Mouse (Mus musculus): ENCODE results near the gene Nudt9.
A peak's percentile ranks its signal among the peaks of the same experiment; 100 is the strongest.

Nudt9 gene

GRCm38 (mm10) chr5:104039154-104039932 lies 6.8 kb upstream of the Nudt9 start:
- DNase-seq = no peak

DNA sequence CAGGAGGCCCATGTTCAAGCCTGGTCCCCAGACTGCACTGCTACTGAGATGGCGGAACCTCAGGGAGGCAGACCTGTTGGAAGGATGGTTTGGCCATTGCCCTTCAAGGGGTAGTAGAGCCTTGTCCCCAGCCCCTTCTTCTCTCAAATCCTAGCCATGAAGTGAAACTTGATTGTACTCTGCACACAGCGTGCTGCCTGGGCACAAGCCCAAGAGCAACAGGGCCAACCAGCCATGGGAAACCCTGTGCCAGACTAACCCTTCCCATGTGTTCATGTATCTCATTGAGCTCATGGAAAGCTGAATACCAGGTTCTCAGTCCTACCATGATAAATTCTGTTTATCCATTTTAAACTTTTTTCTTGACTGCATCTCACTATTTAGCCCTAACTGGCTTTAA lies 3.2 kb upstream of the Nudt9 start:
- DNase-seq = no peak

DNA sequence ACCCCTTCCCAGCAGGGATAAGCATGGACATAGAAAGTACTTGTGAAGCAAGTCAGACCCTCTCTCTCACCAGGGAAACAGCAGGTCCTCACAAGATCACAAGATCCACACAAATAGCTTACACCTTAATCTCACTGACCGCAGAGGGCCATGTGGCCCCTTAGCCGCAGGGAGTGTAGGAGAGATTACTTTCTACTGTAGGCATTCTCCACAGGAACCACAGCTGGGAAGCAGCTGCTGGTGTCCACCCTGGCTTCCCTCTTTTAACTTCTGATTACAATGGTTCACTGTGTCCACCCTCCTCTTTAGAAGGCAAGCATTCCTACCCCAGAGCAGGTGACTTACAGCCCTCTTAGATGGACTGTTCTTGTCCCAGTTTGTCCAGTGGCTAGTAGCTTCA lies 2.4 kb upstream of the Nudt9 start:
- no peak for DNase-seq

DNA sequence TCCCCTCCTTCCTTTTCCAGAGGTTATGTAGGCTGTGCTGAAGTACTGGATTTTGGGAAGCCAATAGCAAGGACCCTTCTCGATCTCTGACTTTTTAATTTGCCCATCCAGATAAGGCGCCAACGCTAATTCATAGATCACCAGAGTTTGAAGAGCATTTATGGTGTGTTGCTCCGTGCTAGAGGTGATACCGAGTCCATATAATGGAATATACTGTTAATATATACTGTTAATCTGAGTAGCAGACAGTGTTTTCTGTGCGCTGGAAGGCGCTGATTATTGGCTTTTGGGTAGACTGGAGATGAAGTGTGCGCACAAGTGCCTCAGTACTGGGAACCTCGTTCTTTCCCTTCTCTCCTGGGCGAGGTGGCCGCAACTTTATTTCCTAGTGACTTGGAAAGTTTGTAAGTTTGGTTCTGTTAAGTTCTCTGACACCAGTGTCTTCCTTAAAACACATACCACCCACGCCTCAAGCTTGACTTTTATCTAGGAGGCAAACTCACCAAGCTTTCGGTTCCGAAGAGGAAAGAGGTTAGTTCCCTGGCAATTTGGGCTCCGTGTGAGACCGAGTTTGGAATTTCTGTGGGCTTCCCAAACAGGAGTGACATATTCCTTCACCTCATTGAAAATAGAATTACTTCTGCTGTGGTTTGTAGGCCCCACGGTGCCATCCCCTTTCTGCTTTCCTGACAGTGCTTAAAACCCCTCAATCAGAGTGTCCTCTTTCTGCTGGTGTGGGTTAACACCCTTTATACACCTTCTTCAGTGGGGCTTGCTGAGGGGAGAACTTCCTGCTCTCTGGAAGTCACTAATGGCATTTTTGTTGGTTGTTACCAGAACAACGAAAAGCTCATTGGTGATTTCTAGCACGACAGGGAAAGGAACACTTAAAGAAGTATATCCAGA lies 1.3 kb downstream of the Nudt9 start:
- DNase-seq = no peak

GRCm38 (mm10) chr5:104048139-104048538 lies 2.0 kb downstream of the Nudt9 start:
- no peak for DNase-seq

- no peak for DNase-seq
Measured at GRCm38 (mm10) chr5:104052956-104053355, 6.8 kb downstream of the Nudt9 start.

- no peak for DNase-seq
Measured at GRCm38 (mm10) chr5:104054938-104055337, 8.8 kb downstream of the Nudt9 start.

- no peak for DNase-seq
Measured at GRCm38 (mm10) chr5:104055816-104056215, 9.7 kb downstream of the Nudt9 start.

DNA sequence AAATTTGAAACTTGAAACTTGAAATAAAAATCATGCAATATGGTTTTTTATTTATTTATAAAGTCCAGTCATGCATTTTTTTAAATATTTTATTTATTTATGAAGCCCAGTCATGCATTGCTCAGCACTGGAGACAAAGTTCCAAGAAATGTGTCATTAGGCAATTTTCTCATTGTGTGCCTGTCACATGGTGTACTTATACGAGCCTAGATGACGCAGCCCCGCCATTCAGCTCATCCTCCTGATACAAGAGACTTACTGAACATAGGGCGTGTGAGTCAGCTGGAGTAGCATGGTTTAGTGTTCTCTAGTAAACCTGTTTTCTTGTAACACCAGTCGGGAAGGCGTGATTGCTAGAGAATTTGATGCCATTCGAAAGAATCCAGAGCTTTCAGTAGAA lies 10.2 kb downstream of the Nudt9 start:
- DNase-seq = no peak

GRCm38 (mm10) chr5:104058021-104058420 lies 11.9 kb downstream of the Nudt9 start:
- peak; percentile 28 to 32 for DNase-seq

DNA sequence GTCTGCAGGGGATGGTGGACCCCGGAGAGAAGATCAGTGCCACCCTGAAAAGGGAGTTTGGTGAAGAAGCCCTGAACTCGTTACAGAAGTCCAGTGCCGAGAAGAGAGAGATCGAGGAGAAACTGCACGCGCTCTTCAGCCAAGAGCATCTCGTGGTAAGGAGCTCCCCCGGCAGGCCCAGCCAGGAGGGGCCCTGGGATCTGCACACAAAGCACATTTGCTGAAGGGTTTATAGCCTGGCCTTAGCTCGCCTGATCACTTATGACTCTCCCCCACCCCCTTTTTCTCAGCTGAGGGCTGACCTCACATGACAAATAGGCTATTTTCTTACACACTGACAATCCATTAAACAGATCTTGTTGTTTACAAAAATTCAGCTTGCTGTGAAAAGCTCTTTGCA lies 13.5 kb downstream of the Nudt9 start:
- DNase-seq = no peak

DNA sequence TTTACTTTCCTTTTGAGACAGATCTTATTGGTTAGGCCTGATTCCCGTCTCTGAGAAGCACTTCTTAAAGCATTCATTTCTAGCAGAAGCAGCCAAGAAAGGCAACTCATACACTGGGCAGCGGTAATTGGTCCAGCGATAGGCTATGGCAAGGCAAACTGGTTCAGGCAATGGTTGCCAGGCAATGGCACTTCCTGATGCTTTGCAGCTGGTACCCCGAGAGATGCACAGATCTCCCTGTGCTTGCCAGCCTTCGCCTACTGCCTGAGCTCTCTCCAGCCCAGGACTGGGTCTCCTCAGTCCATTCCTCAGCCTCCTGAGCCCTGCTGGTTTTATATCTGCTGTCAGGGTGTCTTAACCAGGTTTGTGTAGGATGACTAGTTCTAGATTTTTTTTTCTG lies 14.3 kb downstream of the Nudt9 start:
- no peak for DNase-seq

- no peak for DNase-seq
Measured at GRCm38 (mm10) chr5:104061936-104062772, 16.0 kb downstream of the Nudt9 start.

DNA sequence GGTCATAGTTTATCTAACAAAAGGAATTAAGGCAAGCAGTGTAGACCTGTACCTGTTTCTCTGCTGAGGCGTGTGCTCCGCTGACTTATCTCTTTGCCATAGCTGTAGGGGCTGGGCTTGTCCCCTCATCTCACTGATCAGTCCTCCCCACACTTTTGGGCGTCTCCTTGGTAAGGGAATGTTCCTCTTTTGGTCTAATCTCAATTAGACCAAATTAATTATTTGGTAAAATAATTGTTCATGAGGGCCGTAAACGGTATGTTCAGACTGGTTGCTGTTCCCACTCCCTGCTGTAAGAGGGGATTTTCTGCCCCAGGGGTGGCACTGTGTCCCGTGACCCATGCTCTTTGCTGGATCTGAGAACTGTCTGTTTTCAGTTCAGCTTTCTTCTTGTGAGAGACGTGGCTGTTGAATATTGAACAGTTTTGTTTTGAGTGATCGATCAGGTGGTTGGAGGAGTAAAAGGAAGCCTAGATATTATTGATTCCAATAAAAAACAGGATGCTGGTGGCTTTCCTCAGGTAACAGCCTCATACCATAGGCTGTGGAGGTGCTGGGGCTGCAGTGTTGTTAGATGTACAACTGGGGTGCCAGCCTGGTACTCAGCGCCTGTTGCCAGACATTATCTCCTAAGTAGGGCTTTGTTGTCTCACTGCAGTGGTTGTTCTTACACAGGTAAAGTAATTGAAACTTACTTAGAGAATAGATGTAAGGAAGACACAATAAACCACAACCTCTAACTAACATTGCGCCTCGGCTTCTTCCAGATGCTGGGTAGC lies 16.9 kb downstream of the Nudt9 start:
- DNase-seq = no peak

- DNase-seq = no peak
Measured at GRCm38 (mm10) chr5:104068751-104069150, 22.6 kb downstream of the Nudt9 start.

- no peak for DNase-seq
Measured at GRCm38 (mm10) chr5:104071048-104071447, 24.9 kb downstream of the Nudt9 start.

GRCm38 (mm10) chr5:104072272-104072886 lies 26.3 kb downstream of the Nudt9 start:
- no peak for DNase-seq

DNA sequence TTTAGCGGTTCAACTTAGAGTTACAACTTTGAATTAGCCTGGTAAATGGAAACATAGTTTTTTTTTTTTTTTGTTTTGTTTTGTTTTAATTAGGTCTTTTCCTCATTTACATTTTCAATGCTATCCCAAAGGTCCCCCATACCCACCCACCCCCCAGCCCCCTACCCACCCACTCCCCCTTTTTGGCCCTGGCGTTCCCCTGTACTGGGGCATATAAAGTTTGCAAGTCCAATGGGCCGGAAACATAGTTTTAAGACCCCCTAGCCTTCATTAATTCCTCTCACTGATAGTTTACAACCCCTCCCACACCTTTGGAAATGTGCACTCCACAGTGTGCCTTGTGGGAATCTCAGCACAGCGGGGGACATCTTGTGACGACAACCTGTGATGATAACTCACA lies 27.5 kb downstream of the Nudt9 start:
- DNase-seq = no peak

DNA sequence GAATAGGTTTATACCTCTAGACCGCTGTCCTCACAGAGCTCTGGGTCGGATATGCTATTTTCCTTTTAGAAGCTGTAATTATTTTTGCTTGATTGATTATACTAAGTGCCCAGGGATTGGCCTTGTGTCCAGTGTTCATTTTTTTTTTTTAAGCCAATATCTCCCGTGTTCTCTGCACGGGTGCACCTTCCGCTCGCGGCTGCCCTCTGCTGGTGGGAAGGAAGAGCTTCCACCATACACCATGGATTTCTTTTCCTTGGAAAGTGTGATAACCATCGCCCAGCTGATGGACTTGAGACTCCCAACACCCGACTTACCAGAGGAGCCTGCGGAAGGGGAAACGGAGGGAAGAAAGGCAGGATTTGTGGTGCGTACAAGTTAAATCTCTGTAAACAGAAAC lies 28.3 kb downstream of the Nudt9 start:
- no peak for DNase-seq

GRCm38 (mm10) chr5:104076361-104076760 lies 30.3 kb downstream of the Nudt9 start:
- DNase-seq = no peak

GRCm38 (mm10) chr5:104077508-104077907 lies 31.4 kb downstream of the Nudt9 start, which contains the start of gene Gm17660:
Gene Gm17660, minus strand, starts transcription at chr5:104077608.
- no peak for DNase-seq

- no peak for DNase-seq
Measured at GRCm38 (mm10) chr5:104080736-104081135, 34.6 kb downstream of the Nudt9 start.
